Mouse (Mus musculus) frontal cortex, adult (tissue): ENCODE measurements around the gene Fgfr4.
A peak's percentile ranks its signal among the peaks of the same experiment; 100 is the strongest.

ENCODE experiments used
- ATAC-seq: cut with Nextera tagmentation; 2 replicates; pipeline ENCODE4 v1.9.2; 2017; ENCODE audit warnings: mild to moderate bottlenecking, moderate library complexity, mixed read lengths; ENCODE audit not compliant: low TSS enrichment

Gene Fgfr4

DNA sequence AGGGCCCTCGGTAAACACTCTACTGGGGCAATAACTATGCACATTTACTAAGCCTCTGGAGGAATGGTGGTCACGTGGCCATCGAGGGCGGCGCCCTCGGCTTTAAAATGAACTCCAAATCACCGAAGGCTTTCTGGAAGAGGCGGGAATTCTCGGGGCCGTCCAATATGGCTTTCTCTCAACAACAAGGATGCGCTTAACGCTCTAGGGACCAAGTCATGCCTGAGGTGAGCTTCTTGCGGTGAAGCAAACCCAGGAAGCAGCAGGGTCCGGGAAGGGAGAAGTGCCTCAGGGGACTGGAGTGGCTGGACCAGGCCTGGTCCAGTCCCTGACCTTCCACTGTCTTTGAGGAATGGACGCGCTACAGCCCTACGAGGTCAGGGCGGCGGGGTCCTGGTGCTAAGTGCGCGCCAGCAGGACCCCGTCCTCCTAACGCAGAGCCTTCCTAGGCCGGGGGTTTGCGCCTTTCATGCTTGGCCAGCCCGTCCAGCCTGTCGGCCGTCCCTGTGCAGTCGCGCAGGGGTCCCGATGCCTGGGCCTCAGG lies 57.3 kb downstream of the Fgfr4 start, which contains the start of gene Nsd1:
Gene Nsd1 (plus strand): TSS at position 134 of the 544 bp plus-strand sequence.
- no peak for ATAC-seq

- peak; percentile 26 for ATAC-seq
Measured at GRCm38 (mm10) chr13:55210193-55210970, 57.9 kb downstream of the Fgfr4 start.

GRCm38 (mm10) chr13:55210971-55211220 lies 58.5 kb downstream of the Fgfr4 start:
- ATAC-seq: peak; percentile 38

DNA sequence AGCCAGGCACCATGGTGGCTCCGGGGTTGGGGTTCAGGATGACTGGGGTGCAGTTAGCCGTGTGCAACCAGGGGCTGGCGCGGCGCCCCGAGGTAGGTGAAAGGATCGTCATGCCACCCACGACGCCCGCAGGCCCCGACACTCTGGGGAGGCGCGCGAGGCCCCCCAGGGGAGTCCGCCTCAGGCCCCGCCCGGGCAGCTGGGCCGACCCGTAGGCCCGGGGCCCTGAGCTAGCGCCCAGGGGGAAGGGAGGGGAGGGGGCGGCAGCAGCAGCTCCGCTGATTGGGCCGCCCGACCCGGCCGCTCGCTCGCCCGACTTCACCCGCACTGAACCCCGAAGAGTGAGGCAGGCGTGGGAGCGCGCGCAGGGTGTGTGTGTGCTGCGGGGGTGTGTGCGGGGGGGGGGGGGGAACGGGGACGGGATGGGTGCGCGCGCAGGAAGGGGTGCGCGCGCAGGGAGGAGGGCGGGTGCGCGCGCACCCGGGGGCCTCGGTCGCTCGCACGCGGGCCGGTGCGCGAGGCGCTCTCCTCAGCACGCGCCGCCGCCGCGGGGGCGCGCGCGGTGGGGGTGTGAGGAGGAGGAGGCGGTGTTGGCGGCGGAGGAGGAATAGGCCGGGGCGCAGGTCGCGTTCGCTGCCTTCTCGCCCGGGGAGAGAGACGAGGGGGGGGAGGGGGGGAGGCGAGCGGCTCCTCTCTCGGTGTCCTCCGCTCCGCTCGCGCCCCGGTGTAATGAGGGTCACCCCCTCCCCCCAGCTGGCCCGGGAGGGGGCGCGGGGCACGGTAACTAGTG lies 59.0 kb downstream of the Fgfr4 start:
- ATAC-seq: peak; percentile 44

- peak; percentile 42 for ATAC-seq
Measured at GRCm38 (mm10) chr13:55212011-55212360, 59.5 kb downstream of the Fgfr4 start.

DNA sequence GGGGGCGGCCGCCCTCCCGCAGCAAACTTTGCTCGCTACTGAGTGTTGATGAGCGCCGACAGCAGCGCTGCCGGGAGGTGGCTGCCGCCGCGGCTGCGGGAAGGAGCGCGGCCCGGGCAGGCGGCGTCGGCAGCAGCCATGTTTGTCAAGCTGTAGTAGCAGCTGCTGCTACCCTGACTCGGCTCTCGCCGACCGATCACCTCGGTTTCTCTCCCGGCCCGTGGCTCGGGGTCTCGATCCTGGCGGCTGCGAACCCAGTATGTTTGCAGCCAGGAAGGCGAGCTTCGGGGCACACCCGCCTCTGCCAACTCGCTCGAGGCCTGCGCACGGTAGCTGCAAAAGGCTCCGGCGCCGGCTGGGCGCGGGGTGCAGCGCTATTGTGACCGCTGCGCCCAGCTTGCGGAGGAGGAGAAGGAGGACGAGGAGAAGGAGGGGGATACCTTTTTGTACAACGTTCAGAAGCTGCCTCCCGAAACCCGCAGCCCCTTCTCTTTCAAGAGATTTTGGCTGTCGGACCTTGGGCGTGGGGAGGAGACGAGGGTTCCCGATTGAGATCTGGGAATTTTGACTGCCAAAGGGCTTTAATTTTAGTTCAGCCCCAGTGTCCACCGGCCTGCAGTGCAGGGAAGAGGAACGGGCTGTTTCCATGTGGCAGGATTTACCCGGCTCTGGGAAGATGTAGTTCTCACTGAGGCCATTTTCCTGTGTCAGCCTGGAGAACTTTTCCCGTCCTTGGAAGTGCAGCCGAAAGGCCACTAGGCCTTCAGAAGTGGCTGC lies 60.1 kb downstream of the Fgfr4 start:
- ATAC-seq: peak; percentile 17; the same call in 1 of the 2 replicates

GRCm38 (mm10) chr13:55213138-55213806 lies 60.8 kb downstream of the Fgfr4 start:
- ATAC-seq: no peak
